Mouse (Mus musculus) megakaryocyte, embryonic 14.5 days (primary cell): ENCODE measurements around the gene Mgat4a.

ENCODE experiments used
- FLI1 ChIP-seq: IDR thresholded peaks from 2 replicates; pipeline ENCODE4 v1.6.1; 2012; ENCODE audit warnings: low read length, inconsistent platforms, mixed read lengths
- GATA1 ChIP-seq: IDR thresholded peaks from 3 replicates; pipeline ENCODE4 v1.6.1; 2012; ENCODE audit warnings: mixed read lengths, low read length, inconsistent platforms, borderline replicate concordance

DNA sequence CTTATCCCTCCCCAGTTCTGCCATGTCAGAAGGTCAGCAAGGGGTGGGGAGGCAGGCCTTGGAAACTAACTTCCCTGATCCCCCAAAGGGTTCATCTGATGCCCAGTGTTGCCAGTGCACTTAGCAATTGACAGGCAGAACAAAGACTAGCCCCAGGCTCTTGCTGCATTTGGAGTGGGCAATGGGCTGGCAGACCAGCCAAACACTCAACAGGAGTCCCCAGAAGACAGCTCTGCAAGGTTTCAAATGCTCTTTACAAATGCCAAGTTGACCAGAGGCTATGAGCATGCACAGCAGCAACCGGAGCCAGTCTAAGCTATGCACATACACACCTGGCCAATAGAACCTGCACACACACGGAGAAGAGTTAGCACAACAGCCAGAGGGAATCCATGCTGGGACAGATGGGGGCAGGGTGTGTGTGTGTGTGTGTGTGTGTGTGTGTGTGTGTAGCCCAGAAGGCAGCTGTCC, 27.8 kb downstream of the Mgat4a start:
- no peak for TF ChIP-seq GATA1
- TF ChIP-seq FLI1, result no peak
